Mouse (Mus musculus) heart, adult 2 months (tissue): ENCODE results near the gene Ddx56.

Experiments
- CTCF ChIP-seq: fragments of 200-600 bp; IDR thresholded peaks from 2 replicates; pipeline ENCODE4 v1.8.1; 2022; ENCODE audit warnings: antibody characterized with exemption, mild to moderate bottlenecking, moderate library complexity
- EP300 ChIP-seq: fragments of 200-500 bp; IDR thresholded peaks from 2 replicates; pipeline ENCODE4 v1.6.1; 2011; ENCODE audit warnings: low read depth, low read length, control low read depth; ENCODE audit not compliant: insufficient read depth

DNA sequence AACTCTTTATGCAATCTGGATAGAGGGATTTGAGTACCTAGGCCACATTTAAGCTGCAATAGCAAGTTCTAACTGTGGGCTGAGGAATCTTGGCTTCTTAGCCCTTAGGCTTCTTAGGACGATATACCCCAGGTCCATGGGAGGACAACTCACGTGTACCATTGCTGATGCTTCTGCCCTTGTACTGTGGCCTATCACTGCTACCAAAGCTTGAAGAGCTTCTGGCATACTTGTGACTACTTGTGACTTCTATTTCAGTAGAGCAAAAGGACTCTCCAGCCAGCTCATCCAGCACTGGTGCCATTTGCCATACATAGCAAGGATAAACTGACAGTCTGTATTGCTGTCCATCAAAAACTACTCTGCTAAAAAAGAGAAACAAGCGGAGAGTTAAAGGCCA is 22.6 kb upstream of the Ddx56 start:
- TF ChIP-seq EP300: peak; percentile 87
- no peak for TF ChIP-seq CTCF
